Mouse (Mus musculus): ENCODE measurements around the gene Sdc3.

The Sdc3 gene

DNA sequence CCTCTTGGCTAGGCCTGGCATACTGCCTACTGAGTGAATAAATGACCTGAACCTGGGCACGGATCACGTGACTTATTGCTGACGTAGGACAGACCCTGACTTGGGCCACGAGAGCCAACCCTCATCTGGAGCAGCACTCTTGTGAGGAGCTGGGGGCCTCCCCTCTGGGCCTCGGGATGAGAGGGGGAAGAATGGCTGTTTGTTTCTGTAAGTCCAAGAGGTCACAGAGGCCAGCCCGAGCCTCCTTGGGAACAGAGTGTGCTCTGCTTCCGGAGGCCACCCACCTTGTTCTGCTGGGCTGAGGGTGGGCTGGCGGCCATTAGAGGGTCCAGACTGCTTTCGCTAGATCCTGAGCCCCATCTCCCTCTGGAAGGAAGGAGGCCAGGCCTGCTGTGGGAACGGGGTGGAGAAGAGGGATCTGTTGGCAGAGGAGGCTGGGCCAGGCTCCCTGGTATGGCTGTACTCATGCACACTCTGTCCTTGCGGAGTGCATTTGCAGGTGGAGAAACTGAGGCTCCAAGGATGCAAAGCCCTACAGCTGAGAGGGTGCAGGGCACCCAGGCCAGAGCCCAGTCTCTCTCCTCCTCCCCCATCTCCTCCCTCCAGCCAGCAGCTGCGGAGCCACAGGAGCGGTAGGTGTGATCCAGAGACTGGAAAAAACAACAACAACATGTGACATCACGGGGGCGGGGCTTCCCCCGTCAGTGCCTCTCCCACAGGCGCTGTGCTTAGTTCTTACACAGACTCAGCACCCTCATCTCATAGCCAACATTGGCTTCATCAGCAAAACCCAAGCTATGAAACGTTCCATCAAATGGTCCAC, 36.7 kb downstream of the Sdc3 start:
- peak in 1 of 2 experiments; percentile 48 for DNase-seq (ENCODE audit: low spot score in 2 of 2)

DNA sequence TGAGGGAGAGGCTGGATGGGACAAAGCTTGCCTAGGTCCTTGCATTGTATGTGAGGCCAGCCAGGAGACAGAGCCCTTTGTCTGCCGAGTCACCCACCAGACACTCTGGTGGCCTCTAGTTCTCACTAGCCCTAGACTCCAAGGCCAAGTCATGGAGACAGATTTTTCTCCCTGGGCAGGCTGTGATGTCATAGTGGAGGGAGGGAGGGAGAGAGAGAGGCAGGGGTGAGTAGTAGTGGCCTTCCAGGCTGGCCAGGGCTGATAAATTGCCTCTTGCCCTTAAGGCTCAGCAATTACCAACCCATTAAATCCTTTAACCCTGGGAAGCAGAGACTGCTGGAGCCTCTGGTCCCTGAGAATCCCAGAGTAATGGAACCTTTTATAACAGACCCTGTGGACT, 41.8 kb downstream of the Sdc3 start:
- no peak for DNase-seq (ENCODE audit: low spot score in 2 of 2)

DNA sequence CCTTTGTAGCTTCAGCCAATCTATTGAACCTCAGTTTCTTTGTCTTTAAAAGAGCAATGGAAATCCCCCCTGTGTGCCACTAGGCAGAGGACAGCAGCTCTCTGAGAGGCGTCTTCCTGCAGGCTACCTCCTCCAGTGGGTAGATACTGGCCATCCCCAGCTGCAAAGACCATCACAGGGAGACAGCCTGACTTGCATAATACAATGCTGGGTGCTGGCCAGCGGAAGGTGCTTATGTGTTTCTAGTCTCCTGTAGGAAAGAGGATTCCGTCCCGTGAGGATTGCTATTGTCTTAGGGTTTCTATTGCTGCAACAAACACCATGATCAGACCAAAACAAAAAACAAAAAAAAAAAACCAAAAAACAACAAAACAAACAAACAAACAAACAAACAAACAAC, 43.2 kb downstream of the Sdc3 start:
- DNase-seq (ENCODE audit: low spot score in 2 of 2), result no peak

DNA sequence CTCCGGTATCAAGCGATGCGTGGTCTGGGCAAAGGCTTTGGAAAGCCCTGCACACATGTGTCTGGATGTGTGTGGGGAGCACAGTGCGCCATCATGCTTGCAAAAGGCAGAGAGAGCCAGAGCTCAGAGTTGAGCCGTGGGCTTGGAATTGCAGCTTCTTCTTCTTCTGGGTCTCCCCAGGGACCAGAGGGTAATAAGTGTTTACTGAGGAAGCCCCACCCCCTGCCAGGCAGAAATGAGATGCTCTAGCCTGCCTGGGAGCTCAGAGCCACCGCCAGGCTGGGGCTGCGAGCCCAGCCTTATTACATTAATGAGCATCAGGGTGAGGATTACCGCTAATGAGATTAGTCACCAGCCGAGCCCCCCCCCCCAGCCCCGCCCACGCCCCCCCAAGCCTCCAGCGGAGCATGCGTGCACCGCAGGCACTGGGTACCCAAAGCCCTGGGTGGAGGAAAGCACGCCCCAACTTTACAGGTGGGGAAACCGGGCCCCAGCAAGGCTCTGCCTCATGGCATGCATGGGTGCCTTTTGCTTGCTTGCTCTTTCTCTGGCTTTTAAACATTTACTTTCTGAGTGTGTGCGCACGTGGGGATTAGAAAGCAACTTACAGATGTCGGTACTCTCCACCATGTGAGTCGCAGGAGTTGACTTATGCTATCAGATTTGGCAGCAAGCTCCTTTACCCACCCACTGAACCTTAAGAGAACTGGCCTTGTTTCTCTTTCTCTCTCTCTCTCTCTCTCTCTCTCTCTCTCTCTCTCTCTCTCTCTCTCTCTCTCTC, 44.1 kb downstream of the Sdc3 start:
- DNase-seq (ENCODE audit: low spot score in 2 of 2), result no peak

DNA sequence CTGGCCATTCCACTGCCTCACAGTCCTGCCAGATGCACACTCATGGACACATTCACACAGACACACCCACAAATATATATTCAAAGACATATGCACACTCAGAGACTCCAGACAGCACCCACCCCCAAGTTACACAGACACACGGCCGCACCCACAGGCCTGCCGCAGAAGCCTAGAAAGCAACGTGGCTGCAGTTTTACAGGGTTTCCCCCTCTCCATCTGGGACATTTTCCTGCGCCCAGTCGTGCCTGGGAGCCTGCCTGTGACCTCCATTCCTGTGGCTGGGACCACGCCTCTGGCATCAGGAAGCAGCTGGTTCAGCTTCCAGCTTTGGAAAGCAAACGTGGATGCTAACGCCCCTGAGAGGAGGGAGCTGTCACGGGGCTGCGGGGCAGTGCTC, 46.2 kb downstream of the Sdc3 start:
- no peak for DNase-seq (ENCODE audit: low spot score in 2 of 2)

- DNase-seq (ENCODE audit: low spot score in 2 of 2), result peak; percentile 71 to 77
Observed at GRCm38 (mm10) chr4:130841107-130841840, 48.9 kb downstream of the Sdc3 start.

- no peak for DNase-seq (ENCODE audit: low spot score in 2 of 2)
Observed at GRCm38 (mm10) chr4:130848814-130849213, 56.5 kb downstream of the Sdc3 start.

DNA sequence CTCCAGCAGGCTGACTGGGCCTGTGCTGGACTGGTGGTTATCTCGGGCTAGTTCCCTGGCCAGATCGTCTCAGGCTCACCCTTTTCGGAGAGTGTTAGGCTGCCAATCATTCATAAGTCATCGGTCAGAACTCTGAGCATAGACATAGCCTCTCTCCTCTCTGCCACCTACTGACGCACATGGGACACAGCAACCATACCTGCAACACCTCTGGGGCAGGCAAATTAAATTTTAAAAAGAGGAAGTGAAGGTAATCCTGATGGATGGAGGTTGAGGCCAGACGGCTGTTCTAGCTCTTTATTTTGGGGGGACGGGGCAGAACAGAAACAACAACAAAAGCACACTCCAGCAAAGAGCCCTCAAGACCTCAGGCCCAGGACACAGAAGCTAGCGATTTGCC, 65.3 kb downstream of the Sdc3 start:
- no peak for DNase-seq (ENCODE audit: low spot score in 2 of 2)

- DNase-seq (ENCODE audit: low spot score in 2 of 2), result no peak
Observed at GRCm38 (mm10) chr4:130858880-130859279, 66.5 kb downstream of the Sdc3 start.

- no peak for DNase-seq (ENCODE audit: low spot score in 2 of 2)
Observed at GRCm38 (mm10) chr4:130859467-130859866, 67.1 kb downstream of the Sdc3 start.

DNA sequence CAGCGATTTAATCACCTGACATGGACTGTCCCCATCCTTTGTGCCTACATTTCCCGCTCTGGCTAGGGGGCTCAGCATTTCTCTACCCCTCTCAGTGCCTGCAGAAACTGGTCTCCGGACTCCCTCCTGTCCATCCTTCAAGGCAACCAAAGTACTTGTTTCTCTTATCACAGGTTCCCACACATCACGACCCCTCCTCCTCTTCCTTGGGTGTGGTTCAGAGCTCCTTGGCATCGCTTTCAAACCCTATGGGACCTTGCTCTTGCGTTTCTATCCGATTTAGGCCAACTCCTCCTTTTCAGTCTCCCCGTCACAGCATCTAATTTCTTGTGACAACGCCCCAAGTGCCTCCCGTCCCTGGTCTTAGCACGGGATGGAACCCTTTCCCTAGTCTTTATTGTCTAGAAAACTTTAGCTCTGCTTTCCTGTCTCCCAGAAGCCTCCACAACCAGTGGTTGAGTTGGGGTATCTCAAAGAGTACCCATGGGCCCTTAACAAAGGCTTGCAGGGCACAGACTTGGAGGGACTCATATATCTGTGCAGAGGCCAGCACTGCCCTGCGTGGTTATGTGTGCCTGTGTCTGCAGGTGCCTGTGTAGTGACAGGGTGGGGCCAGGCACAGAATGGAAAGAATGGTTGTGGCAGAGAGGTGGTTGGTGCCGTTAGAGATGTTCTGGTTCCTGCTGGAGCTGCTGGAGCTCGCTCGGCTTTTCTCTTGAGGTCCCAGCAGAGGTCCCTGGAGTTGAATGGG, 68.7 kb downstream of the Sdc3 start:
- DNase-seq (ENCODE audit: low spot score in 2 of 2), result no peak

DNA sequence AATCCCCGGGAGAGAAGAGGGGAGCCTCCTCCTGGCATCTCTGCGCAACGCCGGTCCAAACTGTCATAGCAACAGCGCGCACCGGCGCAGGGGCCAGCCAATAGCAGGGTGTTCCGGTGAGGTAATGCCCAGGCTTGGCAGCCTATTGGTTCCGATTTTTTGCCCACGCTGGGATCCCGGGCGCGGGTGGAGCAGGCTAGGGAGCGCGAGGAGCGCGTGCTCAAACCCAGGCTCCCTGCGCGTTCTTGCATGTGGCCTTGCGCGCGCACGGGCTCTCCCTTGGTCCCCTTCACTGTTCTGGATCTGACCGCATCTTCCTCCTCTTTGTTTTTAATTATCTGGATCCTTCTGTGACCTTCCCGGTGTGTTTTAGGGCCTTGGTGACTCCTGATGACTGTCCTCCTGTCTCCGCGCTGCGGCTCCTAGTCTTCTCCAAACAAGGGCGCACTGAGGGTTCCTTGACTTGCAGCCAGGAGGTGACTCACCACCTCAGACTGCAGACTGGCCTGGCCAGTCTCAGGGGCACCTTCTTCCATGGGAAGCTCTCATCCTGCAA, 69.4 kb downstream of the Sdc3 start:
- peak; percentile 98 for DNase-seq (ENCODE audit: low spot score in 2 of 2)

DNA sequence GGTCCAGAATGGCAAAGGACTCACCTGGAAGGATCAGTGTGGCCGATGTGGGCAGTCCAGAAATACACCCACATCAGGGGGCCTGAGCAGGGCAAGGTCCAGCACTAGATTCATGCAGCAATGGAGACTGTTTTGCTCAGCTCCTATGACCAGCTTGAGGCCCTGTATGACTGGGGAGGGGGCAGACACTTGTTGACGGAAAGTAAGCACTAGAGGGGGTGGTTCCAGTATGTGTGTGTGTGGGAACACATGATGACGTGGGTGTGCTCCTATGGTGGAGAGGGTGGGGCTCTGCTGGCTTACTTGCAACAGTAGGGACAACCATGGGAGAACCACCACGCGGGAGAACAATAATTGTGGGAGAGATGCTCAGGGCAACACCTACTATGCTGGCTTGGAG, 70.2 kb downstream of the Sdc3 start:
- DNase-seq (ENCODE audit: low spot score in 2 of 2), result no peak

DNA sequence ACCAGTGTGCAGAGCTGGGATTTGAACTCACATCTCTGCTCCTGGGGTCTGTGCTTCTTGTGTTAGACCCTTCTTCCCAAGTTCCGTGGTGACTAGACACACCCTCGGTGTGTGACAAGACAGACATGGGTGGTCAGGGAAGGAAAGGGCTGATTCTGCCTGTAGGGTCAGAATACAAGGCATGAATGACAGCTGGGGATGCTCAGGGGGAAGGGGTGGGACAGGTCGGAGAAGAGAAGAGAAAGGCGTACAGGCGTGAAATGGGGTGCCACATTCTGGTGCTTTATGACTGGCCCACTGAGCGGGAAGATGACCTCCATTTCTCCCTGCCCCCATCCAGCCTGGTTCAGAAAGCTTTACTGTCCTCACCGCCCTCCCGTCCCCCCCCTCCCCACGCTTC, 73.1 kb downstream of the Sdc3 start:
- no peak for DNase-seq (ENCODE audit: low spot score in 2 of 2)

- peak; percentile 96 to 97 for DNase-seq (ENCODE audit: low spot score in 2 of 2)
Observed at GRCm38 (mm10) chr4:130865901-130866371, 73.6 kb downstream of the Sdc3 start.

DNA sequence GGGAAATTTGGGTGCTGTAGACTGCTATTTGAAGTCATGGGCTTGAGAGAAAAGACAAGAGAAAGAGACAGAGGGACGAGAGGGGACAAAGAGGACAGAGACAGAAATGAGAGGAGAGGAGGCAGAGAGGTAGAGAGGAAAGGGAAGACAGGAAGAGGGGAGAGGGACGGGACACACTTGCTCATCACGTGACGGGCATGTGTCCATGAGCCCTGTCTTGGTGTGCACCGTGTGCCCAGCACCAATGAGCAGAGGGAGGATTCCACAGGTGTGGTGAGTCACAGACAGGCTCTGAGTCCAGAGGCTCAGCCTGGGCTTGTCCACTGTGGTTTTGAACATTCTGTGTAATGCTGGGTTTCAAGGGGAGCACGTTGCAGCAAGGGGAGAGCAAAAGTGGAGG, 75.6 kb downstream of the Sdc3 start:
- no peak for DNase-seq (ENCODE audit: low spot score in 2 of 2)

GRCm38 (mm10) chr4:130868803-130869202, 76.5 kb downstream of the Sdc3 start:
- DNase-seq (ENCODE audit: low spot score in 2 of 2), result no peak

DNA sequence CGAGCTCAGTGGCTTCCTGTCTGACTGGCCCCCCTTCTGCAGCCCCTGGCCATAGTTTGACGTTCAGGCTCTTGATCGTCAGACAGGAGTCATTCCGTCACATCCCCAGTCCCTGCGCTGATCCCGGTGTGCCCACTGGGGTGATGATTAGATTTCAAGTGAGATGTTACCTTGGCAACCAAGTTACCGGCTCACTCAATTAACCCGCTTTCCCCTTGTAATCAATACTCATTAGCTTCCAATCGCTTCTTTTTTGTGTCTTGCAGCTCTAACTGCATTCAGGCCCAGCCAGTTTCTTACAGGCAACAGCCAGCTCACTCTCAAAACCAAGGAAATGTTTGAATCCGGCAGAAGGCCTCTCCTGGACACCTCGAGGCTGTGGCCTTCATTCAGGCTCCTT, 80.1 kb downstream of the Sdc3 start:
- DNase-seq (ENCODE audit: low spot score in 2 of 2), result no peak

DNA sequence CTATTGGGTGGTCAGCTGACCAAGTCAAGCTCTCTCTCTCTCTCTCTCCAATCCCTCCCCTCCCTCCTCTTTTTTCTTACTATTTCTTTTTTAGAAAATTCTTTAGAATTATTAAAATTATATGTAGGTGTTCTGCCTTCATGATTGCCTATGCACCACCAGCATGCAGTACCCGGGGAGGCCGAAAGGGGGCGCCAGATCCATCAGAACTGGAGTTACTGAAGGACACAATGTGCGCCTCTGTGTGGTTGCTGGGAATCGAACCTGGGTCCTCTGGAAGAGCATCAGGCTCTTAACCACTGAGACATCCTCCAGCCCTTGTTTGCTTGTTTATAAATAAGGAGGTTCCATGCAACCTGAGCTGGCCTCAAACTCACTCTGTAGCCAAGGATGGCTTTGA, 81.1 kb downstream of the Sdc3 start:
- DNase-seq (ENCODE audit: low spot score in 2 of 2), result no peak

DNA sequence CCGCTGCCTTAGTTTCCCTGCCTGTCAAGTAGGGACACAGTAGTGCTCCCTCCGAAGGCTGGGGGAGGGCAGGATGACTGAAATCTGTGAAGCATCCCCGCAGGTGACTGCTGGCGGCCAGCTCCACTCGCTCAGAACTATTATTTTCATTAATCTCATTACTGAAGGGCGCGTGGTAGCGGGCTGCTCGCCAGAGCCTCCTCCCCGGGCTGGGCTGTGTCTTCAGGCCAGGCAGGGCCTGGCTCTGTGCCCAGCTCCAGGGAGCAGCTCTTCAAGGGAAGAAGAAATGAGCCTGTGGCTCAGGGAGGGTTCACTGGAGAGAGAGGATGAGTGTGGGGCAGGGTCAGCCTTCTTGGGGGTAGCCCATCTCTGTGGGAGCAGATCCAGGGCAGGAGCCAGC, 82.3 kb downstream of the Sdc3 start:
- DNase-seq (ENCODE audit: low spot score in 2 of 2), result peak; percentile 78 to 85

Data from right cerebral cortex, postnatal 10 days (tissue).